Mouse (Mus musculus): ENCODE results near the gene Psmd4.

DNA sequence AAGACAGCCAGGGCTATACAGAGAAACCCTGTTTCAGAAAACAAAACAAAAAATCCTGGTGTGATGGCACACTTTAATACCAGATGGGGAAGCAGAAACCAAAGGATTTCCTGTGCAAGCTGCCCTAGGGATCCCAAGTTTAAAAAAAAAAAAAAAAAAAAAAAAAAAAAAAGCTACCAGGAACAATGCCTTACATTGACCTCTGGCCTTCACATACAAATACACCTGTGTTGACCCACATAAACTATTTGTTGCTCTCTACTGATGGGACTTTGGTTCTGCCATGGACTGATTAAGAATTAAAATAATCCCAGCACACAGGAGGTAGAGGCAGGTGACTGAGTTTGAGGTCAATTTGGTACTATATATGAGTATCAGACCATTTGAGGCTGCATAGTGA, 39.1 kb downstream of the Psmd4 start:
- TF ChIP-seq CTCF (conservative IDR thresholded peaks at IDR 0.05 in 1 of 2, IDR thresholded peaks at IDR 0.05 in 1 of 2; ENCODE audit: low read depth in 2 of 2, low read length in 2 of 2) (no peak), EP300 (IDR thresholded peaks at IDR 0.05; ENCODE audit: low read length) (no peak), MEF2A (IDR thresholded peaks at IDR 0.05; ENCODE audit: borderline replicate concordance, low read depth, low read length) (no peak), POLR2AphosphoS2 (IDR thresholded peaks at IDR 0.05; ENCODE audit: low read depth, low read length) (no peak), MAZ (IDR thresholded peaks at IDR 0.05; ENCODE audit: low read depth, low read length) (no peak), E2F4 (IDR thresholded peaks at IDR 0.05; ENCODE audit: insufficient replicate concordance, low read depth, low read length) (no peak), POLR2A (IDR thresholded peaks at IDR 0.05; ENCODE audit: low read depth, low read length) (no peak), ZC3H11A (IDR thresholded peaks at IDR 0.05; ENCODE audit: low read depth, low read length) (no peak), UBTF (IDR thresholded peaks at IDR 0.05; ENCODE audit: low read depth, low read length) (no peak), TCF12 (IDR thresholded peaks at IDR 0.05; ENCODE audit: low read depth, low read length) (no peak), ZNF384 (IDR thresholded peaks at IDR 0.05; ENCODE audit: low read depth, low read length) (peak; percentile 55)
